Mouse (Mus musculus) embryo, embryonic 11.5 days (tissue): ENCODE measurements at regions not wholly inside any gene's neighbourhood (a gene's known extent, or its start where the extent isn't known, plus 50 kb on each side); places are given as distances from the start of the nearest gene placed in this dataset.

ENCODE experiments used
- DNase-seq: peaks from one replicate; pipeline ENCODE4 v3.0.0-alpha.2; 2012; ENCODE audit warnings: low read depth, low spot score

- no peak for DNase-seq
Measured at GRCm38 (mm10) chr12:54316066-54316567, 112.5 kb upstream of the Egln3 start.

- no peak for DNase-seq
Measured at GRCm38 (mm10) chr12:54314153-54314552, 110.5 kb upstream of the Egln3 start.

- no peak for DNase-seq
Measured at GRCm38 (mm10) chr12:54313211-54313845, 109.7 kb upstream of the Egln3 start.

GRCm38 (mm10) chr12:54312522-54313210 lies 109.0 kb upstream of the Egln3 start:
- no peak for DNase-seq

GRCm38 (mm10) chr12:54311896-54312521 lies 108.3 kb upstream of the Egln3 start:
- DNase-seq, result no peak

- no peak for DNase-seq
Measured at GRCm38 (mm10) chr12:54309874-54310273, 106.2 kb upstream of the Egln3 start.

GRCm38 (mm10) chr12:54309219-54309618 lies 105.6 kb upstream of the Egln3 start:
- no peak for DNase-seq

- DNase-seq, result no peak
Measured at GRCm38 (mm10) chr12:54305135-54305630, 101.5 kb upstream of the Egln3 start.

- no peak for DNase-seq
Measured at GRCm38 (mm10) chr12:54303746-54304145, 100.1 kb upstream of the Egln3 start.

GRCm38 (mm10) chr12:54299506-54299905 lies 95.8 kb upstream of the Egln3 start:
- DNase-seq, result no peak

GRCm38 (mm10) chr12:54293248-54293647 lies 89.6 kb upstream of the Egln3 start:
- no peak for DNase-seq

- no peak for DNase-seq
Measured at GRCm38 (mm10) chr12:54290311-54290710, 86.7 kb upstream of the Egln3 start.

- DNase-seq, result no peak
Measured at GRCm38 (mm10) chr12:54288747-54289146, 85.1 kb upstream of the Egln3 start.

GRCm38 (mm10) chr12:54288041-54288502 lies 84.4 kb upstream of the Egln3 start:
- no peak for DNase-seq

- no peak for DNase-seq
Measured at GRCm38 (mm10) chr12:54286911-54287819, 83.5 kb upstream of the Egln3 start.

- DNase-seq, result no peak
Measured at GRCm38 (mm10) chr12:54283646-54284045, 80.0 kb upstream of the Egln3 start.

GRCm38 (mm10) chr12:54283011-54283410 lies 79.4 kb upstream of the Egln3 start:
- DNase-seq, result no peak

GRCm38 (mm10) chr12:54282281-54282921 lies 78.7 kb upstream of the Egln3 start:
- DNase-seq, result no peak

- DNase-seq, result no peak
Measured at GRCm38 (mm10) chr12:54280457-54280856, 76.8 kb upstream of the Egln3 start.

- DNase-seq, result no peak
Measured at GRCm38 (mm10) chr12:54280001-54280400, 76.3 kb upstream of the Egln3 start.
